Mouse (Mus musculus) thymus, postnatal 36 days (tissue): Measurements from ENCODE around the gene Fbxo36.

Source experiments
- DNase-seq, 2 experiments: peaks; one replicate each; pipeline ENCODE4 v3.0.0; 2022; ENCODE audit warnings: mixed read lengths in 2 of 2

The Fbxo36 gene

GRCm38 (mm10) chr1:84860360-84861254 lies 21.0 kb downstream of the Fbxo36 start:
- DNase-seq = no peak

DNA sequence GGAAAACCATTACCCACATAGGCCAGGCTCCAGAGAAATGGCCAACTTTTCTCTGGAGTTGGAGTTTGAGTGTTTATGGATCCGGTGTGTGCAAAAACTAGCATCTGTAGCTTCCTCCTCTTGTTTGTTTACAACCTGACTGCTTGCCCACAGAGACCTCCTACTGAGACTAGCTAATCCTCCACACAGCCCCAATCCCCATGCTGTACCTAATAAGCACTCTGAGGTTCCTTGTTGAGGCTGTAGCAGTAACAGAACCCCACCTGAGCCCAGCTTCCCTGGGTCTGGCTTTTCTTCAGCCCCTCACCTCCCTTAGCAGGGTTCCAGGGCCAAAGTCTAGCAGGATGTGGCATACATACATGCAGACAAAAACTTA lies 21.6 kb downstream of the Fbxo36 start:
- no peak for DNase-seq

GRCm38 (mm10) chr1:84864645-84865044 lies 25.0 kb downstream of the Fbxo36 start:
- no peak for DNase-seq

GRCm38 (mm10) chr1:84866231-84866630 lies 26.6 kb downstream of the Fbxo36 start:
- DNase-seq = no peak

- no peak for DNase-seq
Measured at GRCm38 (mm10) chr1:84866706-84867230, 27.1 kb downstream of the Fbxo36 start.

GRCm38 (mm10) chr1:84868311-84868710 lies 28.7 kb downstream of the Fbxo36 start:
- no peak for DNase-seq

GRCm38 (mm10) chr1:84868841-84869240 lies 29.2 kb downstream of the Fbxo36 start:
- DNase-seq = no peak

- DNase-seq = no peak
Measured at GRCm38 (mm10) chr1:84869498-84869897, 29.9 kb downstream of the Fbxo36 start.

DNA sequence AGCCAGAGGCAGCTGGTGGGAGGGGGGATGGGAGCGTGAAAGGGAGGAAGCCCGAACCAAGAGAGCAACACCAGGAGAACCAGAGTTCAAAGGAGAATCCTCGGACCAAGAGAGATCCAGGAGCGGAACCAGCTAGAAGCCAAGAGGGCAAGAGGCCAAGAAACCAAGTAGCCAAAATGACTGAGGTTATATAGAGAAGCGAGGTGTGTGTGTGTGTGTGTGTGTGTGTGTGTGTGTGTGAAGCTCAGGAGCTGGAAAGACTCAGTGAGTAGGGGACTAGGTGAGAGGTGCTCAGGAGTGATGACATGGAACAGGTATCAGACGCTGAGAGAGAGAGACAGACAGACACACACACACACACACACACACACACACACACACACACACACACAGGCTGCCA lies 31.5 kb downstream of the Fbxo36 start:
- no peak for DNase-seq

- no peak for DNase-seq
Measured at GRCm38 (mm10) chr1:84872105-84872504, 32.5 kb downstream of the Fbxo36 start.

GRCm38 (mm10) chr1:84872939-84873338 lies 33.3 kb downstream of the Fbxo36 start:
- no peak for DNase-seq

DNA sequence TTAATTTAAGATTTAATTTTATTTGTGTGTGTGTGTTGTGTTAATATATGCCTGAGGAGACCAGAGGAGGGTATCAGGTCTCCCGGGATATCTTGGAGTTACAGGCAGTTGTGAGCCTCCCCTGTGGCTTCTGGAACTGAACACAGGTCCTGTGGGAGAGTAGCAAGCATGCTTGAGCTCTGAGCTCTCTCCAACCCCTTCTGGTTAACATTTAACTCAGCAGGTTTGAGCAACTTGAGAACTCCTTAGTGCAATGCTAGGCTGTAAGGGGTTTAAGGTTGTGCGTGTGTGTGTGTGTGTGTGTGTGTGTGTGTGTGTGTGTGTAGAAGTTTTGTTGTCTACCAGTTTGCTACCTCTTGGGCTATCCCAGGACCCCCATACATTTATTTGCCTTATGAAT lies 37.9 kb downstream of the Fbxo36 start:
- DNase-seq = no peak

DNA sequence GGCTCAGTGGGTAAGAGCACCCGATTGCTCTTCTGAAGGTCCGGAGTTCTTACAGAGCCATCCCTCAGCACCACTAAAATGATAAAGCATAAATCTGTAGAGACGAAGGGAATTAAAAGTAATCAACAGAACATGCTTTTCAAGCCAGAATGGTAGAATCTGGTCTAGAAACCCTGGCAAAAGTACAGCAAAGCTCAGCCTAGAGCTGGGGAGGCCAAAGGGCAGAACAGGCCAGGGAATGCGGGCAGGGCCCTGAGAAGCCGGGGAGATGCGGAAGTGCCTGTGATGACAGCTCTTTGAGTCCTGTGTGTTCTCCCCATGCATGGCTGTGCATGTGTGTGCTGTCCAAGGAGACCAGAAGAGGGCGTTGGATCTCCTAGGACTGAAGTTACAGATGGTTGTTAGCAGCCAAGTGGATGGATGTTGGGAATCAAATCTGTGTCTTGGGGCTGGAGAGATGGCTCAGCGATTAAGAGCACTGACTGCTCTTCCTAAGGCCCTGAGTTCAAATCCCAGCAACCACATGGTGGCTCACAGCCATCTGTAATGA lies 40.0 kb downstream of the Fbxo36 start:
- no peak for DNase-seq

DNA sequence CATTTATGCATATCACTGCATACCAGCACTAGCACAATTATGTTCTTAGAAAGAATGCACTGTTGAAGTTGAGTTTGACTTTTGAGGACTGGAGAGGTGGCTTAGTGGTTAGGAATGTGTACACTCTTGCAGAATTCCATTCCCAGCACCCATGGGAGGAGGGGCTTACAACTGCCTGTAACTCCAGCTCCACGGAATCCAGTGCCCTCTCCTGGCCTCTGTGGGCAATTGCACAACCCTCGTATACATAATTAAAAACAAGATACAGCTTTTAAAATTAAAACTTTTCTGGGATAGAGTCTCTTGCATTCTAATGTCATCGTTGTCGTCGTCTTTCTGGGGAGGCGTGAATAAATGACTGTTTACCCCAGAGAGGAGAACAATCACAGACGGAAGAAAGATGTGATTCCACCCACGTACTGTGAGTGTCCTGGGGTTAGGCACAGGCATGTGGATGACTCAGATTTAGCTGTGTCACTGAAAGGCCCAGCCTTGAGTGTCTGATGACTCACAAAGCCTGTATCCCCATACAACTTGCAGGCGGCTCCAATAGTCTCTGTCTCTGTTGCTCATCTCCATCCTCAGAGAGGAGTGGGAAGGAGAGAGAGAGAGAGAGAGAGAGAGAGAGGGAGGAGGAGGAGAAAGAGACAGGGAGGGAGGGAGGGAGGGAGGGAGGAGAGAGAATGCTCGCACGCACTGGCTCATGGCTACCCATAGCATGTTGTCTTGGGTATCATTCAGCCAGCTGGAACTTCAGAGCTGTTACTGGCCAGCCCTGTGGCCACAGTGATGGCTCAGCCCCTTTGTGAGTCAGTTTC lies 41.8 kb downstream of the Fbxo36 start:
- DNase-seq = no peak

- DNase-seq = no peak
Measured at GRCm38 (mm10) chr1:84882066-84882532, 42.5 kb downstream of the Fbxo36 start.

- no peak for DNase-seq
Measured at GRCm38 (mm10) chr1:84882937-84883336, 43.3 kb downstream of the Fbxo36 start.

- no peak for DNase-seq
Measured at GRCm38 (mm10) chr1:84883889-84884288, 44.2 kb downstream of the Fbxo36 start.

- no peak for DNase-seq
Measured at GRCm38 (mm10) chr1:84885174-84885573, 45.5 kb downstream of the Fbxo36 start.

- DNase-seq = peak; percentile 6 to 11
Measured at GRCm38 (mm10) chr1:84885921-84886320, 46.3 kb downstream of the Fbxo36 start.

- DNase-seq = no peak
Measured at GRCm38 (mm10) chr1:84889330-84890004, 49.8 kb downstream of the Fbxo36 start.

GRCm38 (mm10) chr1:84890005-84890393 lies 50.4 kb downstream of the Fbxo36 start:
- DNase-seq = no peak

- DNase-seq = no peak
Measured at GRCm38 (mm10) chr1:84890503-84890902, 50.9 kb downstream of the Fbxo36 start.

DNA sequence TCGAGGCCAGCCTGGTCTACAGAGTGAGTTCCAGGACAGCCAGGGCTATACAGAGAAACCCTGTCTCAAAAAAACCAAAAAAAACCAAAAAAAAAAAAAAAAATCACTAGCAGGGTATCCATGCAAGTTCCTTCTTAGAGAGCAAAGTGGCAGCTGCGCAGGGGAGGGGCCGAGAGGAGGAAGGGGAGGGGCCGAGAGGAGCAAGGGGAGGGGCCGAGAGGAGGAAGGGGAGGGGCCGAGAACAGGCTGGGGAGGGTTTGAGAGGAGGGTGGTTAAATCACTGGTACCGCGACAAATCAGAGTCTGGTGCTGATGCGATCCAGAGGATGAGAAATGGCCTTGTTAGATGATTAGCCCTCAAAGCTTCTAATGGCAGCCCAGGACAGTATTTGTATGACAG lies 52.1 kb downstream of the Fbxo36 start:
- DNase-seq = no peak
